Mouse (Mus musculus) kidney, postnatal 14 days (tissue): Measurements from ENCODE around the gene Dmac2.

ENCODE experiments used
- DNase-seq: peaks from one replicate; pipeline ENCODE4 v3.0.0; 2022; ENCODE audit warnings: mixed read lengths

The Dmac2 gene

GRCm38 (mm10) chr7:25617376-25618160 lies 1.6 kb upstream of the Dmac2 start:
- no peak for DNase-seq

DNA sequence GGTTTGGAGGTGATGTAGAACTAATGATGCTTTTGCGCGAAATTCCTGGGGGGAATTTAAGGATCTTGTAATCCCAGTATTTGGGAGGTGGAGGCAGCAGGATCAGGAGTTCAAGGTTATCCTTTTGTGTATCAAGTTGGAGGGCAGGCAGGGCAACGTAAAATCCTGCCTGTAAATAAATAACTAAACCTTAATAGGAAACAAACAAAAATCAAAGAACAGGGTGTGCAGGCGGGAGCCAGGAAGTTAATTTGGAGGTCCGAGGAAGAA lies 443 bp downstream of the Dmac2 start:
- no peak for DNase-seq

- DNase-seq, result no peak
Measured at GRCm38 (mm10) chr7:25620101-25620500, 887 bp downstream of the Dmac2 start.

GRCm38 (mm10) chr7:25620751-25621150 lies 1.5 kb downstream of the Dmac2 start:
- no peak for DNase-seq

GRCm38 (mm10) chr7:25623857-25624370 lies 4.7 kb downstream of the Dmac2 start:
- no peak for DNase-seq

- no peak for DNase-seq
Measured at GRCm38 (mm10) chr7:25624851-25625250, 5.6 kb downstream of the Dmac2 start.

DNA sequence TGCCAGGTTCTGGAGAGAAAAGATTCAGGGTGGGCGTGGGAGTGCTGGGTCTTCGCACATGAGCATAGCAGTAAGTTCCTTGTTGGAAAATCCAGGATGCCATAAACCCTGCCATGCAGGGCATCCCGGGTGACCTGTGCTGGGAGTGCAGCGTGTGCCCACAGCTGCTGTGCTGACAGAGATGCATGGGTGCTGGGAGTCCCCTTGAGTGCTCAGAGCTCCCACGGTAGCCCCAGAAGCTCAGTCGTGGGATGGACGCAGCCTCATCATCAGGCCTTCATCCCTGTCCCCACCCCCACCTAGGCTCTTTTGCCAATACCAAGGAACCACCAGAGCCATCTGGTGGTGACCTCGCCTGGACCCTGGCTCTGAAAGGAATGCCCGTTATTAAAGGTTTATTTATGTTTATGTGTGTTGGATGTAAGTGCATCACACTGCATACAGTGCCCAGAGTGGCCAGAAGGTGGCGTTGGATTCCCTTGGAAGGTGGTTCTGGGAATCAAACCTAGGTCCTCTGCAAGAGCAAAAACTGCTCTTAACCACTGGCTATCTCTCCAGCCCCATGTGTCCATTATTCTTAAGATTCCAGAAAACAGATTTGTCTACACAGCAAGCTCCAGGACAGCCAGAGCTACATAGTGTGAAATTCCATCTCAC lies 6.5 kb downstream of the Dmac2 start:
- DNase-seq, result no peak

DNA sequence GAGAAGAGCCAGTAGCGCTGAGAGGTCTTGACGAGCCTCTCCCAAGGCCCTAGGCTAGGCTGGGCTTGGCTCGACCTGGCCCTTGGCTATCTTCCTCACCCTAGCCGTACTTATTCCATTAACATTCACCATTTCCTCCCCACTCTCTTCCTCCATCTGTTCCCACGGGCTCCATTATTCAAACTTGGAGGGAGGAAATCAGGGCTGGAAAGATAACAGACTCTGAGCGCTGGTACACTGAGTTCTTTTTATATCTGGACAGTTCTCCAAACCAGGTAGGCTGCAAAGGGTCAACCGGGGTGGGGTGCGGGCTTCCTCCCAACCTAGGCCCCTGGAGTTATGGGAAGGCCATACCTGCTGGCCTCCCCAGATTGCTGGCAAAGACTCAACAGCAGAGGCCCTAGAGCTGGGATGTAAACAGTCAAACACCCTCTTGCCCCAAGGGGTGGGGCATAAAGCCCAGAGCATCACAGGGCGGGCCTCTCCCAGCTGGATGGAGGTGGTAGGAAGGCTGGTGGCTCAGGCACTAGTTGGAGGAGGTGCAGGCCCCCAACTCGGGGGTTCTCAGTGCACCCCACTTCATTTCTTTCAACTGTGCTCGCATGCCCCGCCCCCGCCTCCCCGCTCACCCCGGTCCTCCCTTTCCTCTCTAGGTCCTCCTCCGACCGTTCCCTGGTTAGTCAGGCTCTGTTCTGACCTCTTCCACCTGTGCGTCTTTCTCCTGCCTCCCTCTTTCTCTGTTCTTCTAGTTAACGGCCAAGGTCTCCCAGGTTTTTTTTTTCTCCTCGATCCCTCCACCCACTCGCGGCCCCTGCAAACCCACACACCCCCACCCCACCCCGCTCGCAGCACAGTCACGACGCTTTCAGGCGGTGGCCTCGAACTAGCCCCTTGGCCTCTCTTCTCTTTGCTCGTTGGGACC lies 7.6 kb downstream of the Dmac2 start, which contains the start of gene B3gnt8:
B3gnt8 (plus strand) TSS at position 146 of the 922 bp plus-strand sequence.
- peak; percentile 64 for DNase-seq

GRCm38 (mm10) chr7:25627431-25628322 lies 8.5 kb downstream of the Dmac2 start:
- peak; percentile 87 for DNase-seq

DNA sequence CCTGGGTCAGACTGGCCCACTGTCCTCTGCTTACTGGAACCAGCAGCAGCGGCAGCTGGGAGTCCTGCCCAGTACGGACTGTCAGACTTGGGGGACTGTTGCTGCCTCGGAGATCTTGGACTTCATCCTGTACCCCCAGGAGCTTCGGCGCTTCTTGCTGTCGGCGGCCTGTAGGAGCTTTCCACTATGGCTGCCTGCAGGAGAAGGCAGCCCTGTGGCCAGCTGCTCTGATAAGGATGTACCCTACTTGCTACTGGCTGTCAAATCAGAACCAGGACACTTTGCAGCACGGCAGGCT lies 9.1 kb downstream of the Dmac2 start:
- DNase-seq, result peak; percentile 42

DNA sequence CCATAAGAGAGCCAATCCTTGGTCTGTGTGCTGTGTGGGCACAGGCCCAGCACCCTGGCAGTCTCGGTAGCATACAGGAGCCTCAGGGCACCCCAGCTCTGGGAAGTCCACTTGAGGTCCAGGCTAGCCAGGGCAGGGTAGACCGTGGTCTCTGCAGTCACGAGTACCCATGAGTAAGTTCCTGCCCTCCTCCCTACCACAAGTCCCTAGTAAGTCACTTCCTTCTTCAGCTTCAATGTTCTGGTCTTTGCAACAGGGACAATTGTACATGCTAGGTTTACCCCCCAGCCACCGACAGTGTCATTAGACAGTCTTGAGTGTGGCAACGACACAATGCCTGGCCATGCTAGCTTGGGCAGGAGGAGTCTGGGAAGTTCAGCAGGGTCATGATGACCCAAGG lies 13.5 kb downstream of the Dmac2 start:
- no peak for DNase-seq

GRCm38 (mm10) chr7:25636373-25636772 lies 17.2 kb downstream of the Dmac2 start:
- no peak for DNase-seq

- DNase-seq, result no peak
Measured at GRCm38 (mm10) chr7:25637099-25637498, 17.9 kb downstream of the Dmac2 start.

GRCm38 (mm10) chr7:25639754-25640153 lies 20.5 kb downstream of the Dmac2 start:
- DNase-seq, result no peak

DNA sequence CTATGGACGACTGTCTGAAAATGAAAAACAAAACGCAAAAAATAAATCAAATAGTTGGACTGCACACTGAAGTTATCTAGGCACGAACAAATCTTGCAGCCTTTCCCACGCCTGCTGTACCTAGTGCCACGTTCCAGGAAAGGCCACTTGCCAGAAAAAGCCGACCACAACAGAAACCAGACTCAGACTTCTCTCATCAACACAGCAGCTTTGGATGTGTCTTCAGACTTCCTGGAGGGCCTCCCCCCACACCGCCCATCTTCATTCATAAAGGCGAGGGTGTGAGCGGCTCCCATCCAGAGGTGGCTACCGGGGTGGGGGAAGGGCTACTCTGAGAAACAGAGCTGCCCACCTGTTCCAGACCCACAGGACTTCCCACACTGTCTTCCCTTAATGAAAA lies 24.9 kb downstream of the Dmac2 start:
- no peak for DNase-seq

DNA sequence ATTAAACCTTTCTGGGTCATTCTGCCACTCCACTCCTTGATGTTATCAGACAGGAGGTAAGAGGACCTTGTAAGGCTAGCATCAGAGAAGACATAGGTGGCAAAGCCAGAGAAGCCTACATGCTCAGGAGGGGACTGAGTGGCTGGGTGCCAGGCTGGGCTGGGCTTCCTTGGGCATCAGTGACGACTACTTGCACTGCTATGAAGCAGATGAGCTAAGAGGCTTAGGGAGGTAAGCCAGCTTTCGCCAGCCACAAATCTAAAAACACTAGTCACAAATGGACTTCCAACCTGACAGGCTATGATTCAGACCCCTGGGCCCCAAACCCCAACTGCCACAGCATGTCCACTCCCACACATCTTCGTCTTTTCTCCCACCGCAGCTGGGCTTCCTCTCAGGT lies 25.4 kb downstream of the Dmac2 start:
- no peak for DNase-seq

- no peak for DNase-seq
Measured at GRCm38 (mm10) chr7:25645074-25645473, 25.9 kb downstream of the Dmac2 start.

DNA sequence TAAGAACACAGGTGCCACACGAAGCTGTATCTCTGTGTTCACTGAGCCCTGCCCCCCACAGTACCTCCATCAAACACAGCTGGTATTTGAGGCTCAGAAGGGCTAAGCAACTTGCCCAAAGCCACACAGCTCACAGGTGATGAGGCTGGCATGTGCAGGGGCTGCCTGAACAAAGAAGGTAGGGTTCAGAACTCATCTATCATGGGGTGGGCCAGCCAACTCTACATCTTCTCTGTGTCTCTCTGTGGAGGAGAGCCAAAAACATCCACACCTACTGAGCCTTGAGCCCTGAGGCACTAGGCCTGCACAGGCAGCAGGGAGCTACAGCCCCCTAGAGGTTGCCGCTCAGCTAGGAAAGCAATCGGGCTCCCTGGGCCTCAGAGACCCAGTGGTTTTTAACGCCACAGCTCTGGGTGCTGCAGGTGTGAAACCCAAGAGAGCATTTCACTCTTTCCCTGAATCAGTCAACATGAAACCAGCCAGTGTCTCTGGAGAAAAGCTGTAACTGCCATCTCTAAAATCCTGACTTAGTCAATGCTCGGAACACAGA lies 28.4 kb downstream of the Dmac2 start:
- DNase-seq, result no peak

DNA sequence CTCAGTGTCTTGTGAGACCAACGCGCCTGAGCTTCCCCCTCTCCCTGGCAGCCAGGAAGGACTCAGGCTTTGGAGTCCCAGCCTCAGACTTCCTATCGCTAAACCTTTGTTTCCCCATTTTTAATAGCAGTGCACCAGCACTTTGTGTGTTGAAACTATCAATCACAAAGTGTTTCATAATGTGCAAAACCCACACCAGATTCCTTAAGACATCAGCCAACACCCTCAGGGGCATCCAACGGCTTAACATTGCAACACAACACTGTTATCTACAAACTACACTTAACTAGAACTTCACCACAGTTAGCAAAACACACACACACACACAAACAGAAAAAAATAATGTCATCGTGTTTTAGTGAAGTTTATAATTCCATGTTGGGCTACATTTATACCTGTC lies 30.6 kb downstream of the Dmac2 start:
- DNase-seq, result no peak

- no peak for DNase-seq
Measured at GRCm38 (mm10) chr7:25651281-25651680, 32.1 kb downstream of the Dmac2 start.

DNA sequence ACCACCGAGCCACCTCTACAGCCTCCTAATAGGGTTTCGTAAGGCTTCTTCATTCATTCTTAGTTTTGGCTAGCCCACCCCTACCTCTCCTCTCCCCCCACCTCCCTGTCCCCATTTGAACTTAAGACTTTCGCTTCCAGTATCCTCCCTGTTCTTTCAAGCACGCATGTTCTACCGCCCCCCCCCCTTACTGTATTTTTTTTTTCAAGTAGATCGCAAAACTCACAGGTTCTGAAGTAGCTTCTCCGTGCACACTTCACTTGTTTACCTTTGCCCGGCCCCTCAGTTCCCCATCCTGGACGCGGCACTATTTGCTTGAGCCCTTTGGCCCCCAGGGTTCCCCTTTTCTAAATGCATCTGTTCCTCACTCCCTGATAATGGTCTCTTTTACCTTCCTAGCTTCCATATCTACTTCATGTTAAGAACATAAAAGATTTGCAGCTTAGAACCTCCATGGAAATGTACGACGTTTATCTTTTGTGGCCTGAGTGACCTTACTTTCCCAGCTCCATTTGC lies 33.1 kb downstream of the Dmac2 start:
- DNase-seq, result no peak
